Mouse (Mus musculus) erythroblast, adult 5-6 weeks (primary cell): ENCODE measurements around the gene Fzr1. TPM values are rescaled to one million over a fixed set of nuclear protein-coding genes. Genes with fewer than 3 reads are reported as not detected.

ENCODE experiments used
- ATAC-seq: replicated peaks from 2 replicates; pipeline ENCODE4 v1.8.0; 2016; ENCODE audit warnings: moderate number of reproducible peaks, mild to moderate bottlenecking, moderate TSS enrichment, inconsistent platforms; ENCODE audit not compliant: poor library complexity, low FRiP score, severe bottlenecking
- total RNA-seq, 2 experiments: library from RNA; stranded (forward) in 1 of 2; stranded (reverse) in 1 of 2; fragments of 150-400 nt in 1 of 2; fragments of 200-764, 138-1000 nt in 1 of 2; gene quantifications; 2 replicates each; pipeline versions ENCODE4 v1.2.3 to v1.2.4; 2015 to 2017; ENCODE audit warnings: low replicate concordance in 2 of 2

Fzr1 gene
- total RNA-seq, 2 experiments from 2014 or later: 286 to 486 TPM

DNA sequence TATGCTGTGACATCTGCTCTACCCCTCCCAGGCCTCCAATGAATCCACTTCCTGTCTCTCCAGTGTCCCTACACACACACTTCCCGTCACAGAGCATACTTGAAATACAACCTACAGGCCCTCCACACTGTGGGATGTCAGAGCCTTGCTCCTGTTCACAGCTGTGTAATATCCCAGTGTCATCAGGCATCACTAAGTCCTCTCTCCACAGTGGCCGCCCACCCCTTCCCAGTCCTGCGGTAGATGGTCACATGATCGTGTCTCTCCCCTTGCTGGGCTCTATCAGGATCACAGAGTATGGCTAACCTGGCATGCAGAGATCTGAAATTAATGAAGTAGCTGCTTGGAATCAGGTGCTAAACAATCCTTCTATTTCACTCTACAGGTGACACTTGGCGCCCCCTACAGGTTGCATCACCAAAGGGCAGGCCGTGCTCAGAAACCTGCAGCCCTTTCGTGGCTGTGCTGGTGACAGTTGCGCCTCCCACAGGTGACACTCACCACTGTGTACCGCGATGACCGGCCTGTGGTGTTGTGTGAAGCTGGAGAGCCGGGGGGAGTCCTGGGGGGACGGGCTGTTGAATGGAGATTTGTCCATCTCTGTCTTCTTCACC, 27.4 kb upstream of the Fzr1 start:
- peak; percentile 44 for ATAC-seq

DNA sequence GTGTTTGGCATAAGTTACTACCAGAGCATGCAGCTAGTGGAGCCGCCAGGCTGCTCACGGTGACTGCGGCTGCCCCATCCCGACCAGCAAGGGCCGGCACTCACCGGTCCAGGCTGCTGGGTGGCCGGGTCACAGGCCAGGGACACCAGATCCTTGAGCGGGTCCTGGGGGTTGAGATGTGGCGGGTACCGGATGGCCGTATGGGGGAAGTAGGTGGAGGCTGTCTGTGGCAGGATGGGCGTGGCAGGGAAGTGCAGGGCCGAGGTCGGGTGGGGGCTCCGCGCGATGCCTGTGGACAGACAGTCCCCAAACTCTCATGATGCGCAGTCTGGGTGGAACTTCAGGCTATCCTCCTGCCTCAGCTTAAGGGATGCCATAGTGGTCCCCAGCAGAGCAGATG, 26.4 kb upstream of the Fzr1 start:
- no peak for ATAC-seq

- ATAC-seq: no peak
Measured at GRCm38 (mm10) chr10:81404082-81404481, 25.8 kb upstream of the Fzr1 start.

DNA sequence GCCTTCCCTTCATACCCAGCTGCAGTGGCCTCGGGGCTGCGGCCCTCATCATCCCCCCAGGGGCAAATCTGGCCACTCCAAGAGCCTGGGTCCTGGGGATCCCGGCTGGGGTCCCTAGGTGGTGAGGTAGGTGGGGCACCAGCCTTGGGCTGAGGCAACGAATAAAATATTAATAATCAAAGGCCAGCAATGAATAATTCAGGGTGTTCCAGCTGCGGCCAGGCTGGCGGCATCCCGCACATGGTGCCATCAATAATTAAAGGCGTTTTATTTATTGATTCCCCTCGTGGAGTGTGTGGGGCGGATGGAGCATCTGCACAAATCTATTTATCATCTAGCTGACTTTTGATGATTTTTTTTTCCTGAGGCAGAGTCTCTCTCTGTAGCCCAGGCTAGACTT, 25.2 kb upstream of the Fzr1 start:
- ATAC-seq: no peak

- no peak for ATAC-seq
Measured at GRCm38 (mm10) chr10:81402227-81402765, 24.0 kb upstream of the Fzr1 start.

GRCm38 (mm10) chr10:81401521-81402226, 23.4 kb upstream of the Fzr1 start:
- ATAC-seq: peak; percentile 68

GRCm38 (mm10) chr10:81401205-81401520, 22.8 kb upstream of the Fzr1 start:
- no peak for ATAC-seq

GRCm38 (mm10) chr10:81400371-81401204, 22.3 kb upstream of the Fzr1 start:
- ATAC-seq: no peak

GRCm38 (mm10) chr10:81399798-81400308, 21.5 kb upstream of the Fzr1 start:
- no peak for ATAC-seq

GRCm38 (mm10) chr10:81399296-81399695, 21.0 kb upstream of the Fzr1 start:
- ATAC-seq: no peak

DNA sequence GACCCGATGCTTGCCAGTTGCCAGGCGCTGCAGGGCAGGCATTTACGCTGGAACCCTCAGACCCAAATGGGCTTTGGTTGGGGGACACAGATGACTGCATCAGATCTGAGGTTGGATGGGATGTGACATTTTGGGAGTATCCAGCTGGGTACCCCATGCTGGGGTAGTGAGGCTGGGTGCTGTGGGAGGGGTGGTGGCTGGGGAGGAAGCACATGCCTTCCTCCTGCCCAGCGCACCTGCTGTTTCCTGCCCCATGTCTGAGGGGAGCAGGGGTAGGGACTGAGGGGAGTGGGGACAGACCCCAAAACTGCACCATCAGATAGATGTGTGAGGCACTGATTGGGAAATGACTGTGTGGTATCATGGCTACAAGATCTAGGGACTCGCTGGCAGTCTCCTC, 18.4 kb upstream of the Fzr1 start:
- no peak for ATAC-seq

- ATAC-seq: no peak
Measured at GRCm38 (mm10) chr10:81395865-81396264, 17.5 kb upstream of the Fzr1 start.

GRCm38 (mm10) chr10:81395127-81395526, 16.8 kb upstream of the Fzr1 start:
- ATAC-seq: peak; percentile 69

DNA sequence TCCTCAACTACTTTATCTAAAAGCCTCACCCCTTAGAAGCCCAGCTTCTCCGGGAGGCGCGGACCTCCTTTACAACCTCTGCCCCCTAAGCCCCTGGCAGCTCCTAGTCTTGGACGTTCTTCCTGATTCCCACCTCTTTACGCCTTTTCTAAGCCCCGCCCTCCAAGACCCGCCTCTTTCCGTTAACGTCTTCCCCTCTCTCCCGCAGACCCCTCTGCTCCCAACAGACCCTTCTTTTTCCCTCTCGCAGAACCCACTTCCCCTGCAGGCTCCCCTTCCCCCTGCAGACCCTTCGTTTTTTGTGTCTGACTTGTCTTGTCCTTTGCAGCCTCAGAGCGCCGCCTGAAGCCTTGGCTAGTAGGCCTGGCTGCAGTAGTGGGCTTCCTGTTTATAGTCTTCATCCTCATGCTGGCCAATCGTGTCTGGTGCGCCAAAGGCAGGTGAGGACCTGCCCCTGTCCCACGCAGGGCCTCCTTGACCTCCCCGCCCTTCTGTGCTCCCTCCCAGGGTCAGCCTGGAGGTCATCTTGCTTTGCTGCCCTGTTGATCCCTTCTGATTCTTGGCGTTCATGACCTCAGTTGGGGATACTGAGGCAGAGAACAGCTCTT, 15.2 kb upstream of the Fzr1 start:
- ATAC-seq: no peak

- ATAC-seq: no peak
Measured at GRCm38 (mm10) chr10:81392781-81393185, 14.5 kb upstream of the Fzr1 start, which contains the start of gene Smim24. Gene Smim24, plus strand, starts transcription at chr10:81393051.

DNA sequence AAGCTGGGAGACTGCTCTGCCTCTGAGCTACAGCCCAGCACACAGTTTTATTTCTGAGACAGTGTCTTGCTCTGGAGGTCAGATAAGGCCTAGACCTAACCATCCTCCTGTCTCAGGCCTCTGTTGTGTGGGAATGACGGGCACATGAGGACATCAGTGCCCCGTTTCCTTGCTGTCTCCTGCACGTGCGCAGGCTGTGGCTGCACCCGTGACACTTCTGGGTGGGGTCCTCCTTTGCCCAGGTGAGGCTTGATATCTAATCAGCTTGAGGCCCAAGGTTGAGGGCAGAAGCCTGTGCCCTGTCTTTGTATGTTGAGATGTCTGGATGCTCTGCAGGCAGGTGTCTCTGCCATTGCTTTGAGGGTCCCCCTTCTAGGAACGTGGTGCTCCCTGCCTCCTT, 14.0 kb upstream of the Fzr1 start:
- no peak for ATAC-seq

GRCm38 (mm10) chr10:81390678-81390965, 12.3 kb upstream of the Fzr1 start:
- no peak for ATAC-seq

GRCm38 (mm10) chr10:81389801-81390677, 11.7 kb upstream of the Fzr1 start:
- peak; percentile 48 for ATAC-seq

DNA sequence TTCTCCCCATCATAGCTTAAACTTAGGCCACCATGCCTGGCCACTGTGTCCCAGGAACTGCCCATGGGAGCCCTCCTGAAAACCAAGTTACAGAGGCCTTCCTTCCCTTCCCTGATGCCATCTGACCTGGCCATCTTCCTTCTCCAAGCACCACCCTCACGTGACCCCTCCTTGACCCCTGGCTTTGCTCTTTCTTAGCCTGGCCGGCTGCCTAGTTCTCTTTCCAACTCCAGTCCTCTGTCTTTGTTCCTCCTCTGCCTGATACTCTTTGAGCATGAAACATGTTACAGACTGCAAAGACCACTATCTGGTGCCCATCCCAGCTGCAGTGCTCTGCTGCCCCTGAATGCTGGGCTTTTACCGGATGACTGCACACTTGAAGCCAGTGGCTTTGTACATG, 11.1 kb upstream of the Fzr1 start:
- ATAC-seq: no peak; the same call in 1 of the 2 replicates
